Mouse (Mus musculus) hindbrain, embryonic 13.5 days (tissue): Measurements from ENCODE around the gene Ntn3. TPM values are rescaled to one million over a fixed set of nuclear protein-coding genes. Genes with fewer than 3 reads are reported as not detected.

Source experiments
- ATAC-seq: fragments of 200-750 bp; cut with Nextera tagmentation; 2 replicates; pipeline ENCODE4 v1.8.0; 2017; ENCODE audit warnings: moderate TSS enrichment; ENCODE audit not compliant: low FRiP score
- H3K27ac ChIP-seq: fragments of 300-500 bp; sonication (generic); 2 replicates; pipeline ENCODE4 v1.5.1; 2015; ENCODE audit warnings: inconsistent platforms, mild to moderate bottlenecking, moderate library complexity
- H3K27me3 ChIP-seq: fragments of 300-500 bp; sonication (generic); 2 replicates; pipeline ENCODE4 v1.6.1; 2015; ENCODE audit warnings: mild to moderate bottlenecking, inconsistent platforms
- H3K36me3 ChIP-seq: fragments of 300-500 bp; sonication (generic); 2 replicates; pipeline ENCODE4 v1.6.1; 2015; ENCODE audit warnings: mild to moderate bottlenecking, inconsistent platforms
- H3K4me1 ChIP-seq: fragments of 300-500 bp; sonication (generic); replicated peaks from 2 replicates; pipeline ENCODE4 v1.6.1; 2015; ENCODE audit warnings: inconsistent platforms
- H3K4me2 ChIP-seq: fragments of 300-500 bp; sonication (generic); 2 replicates; pipeline ENCODE4 v1.6.1; 2015; ENCODE audit warnings: inconsistent platforms, mild to moderate bottlenecking, moderate library complexity
- H3K4me3 ChIP-seq: fragments of 300-500 bp; sonication (generic); 2 replicates; pipeline ENCODE4 v1.5.1; 2015; ENCODE audit warnings: mild to moderate bottlenecking, inconsistent platforms
- H3K9ac ChIP-seq: fragments of 300-500 bp; sonication (generic); 2 replicates; pipeline ENCODE4 v1.6.1; 2015; ENCODE audit warnings: mild to moderate bottlenecking, inconsistent platforms
- H3K9me3 ChIP-seq: fragments of 300-500 bp; sonication (generic); 2 replicates; pipeline ENCODE4 v1.6.1; 2016; ENCODE audit warnings: inconsistent platforms
- whole genome bisulfite sequencing: fragments of 180-500 bp; shearing (Covaris S2); methylation state at CpG from one replicate; pipeline ENCODE4 v1.1.7; 2015; 5-methylcytosine and 5-hydroxymethylcytosine counted together
- microRNA-seq: library from miRNA; unstranded; fragments of <30 nt; microRNA quantifications from one replicate; pipeline ENCODE4, GENCODE M21; 2016
- polyA plus RNA-seq: library from polyadenylated mRNA; unstranded; fragments of >200 nt; fragmentation: Nextera tagmentation; extraction: Ambion mirVana; gene quantifications from 2 replicates; pipeline ENCODE4 v1.2.1, GENCODE M21; 2015

Ntn3 gene
- polyA plus RNA-seq, 1 experiment from 2014 or later, result 4.2 TPM

GRCm38 (mm10) chr17:24155742-24156141 lies 53.6 kb downstream of the Ntn3 start:
- H3K27ac ChIP-seq, result no peak overlapping the region
- no peak overlapping the region for H3K9ac ChIP-seq
- H3K4me1 ChIP-seq, result peaks cover 12% of the 10 kb centered on the region
- no peaks in the 10 kb centered on the region for H3K9me3 ChIP-seq
- no peak for ATAC-seq
- H3K36me3 ChIP-seq, result peaks cover 37% of the 10 kb centered on the region
- H3K4me2 ChIP-seq, result no peak overlapping the region
- WGBS, result 94% methylated on average over 9 of the region's 9 CpGs
- no peak overlapping the region for H3K4me3 ChIP-seq
- H3K27me3 ChIP-seq, result no peaks in the 10 kb centered on the region

- H3K27me3 ChIP-seq, result no peaks in the 10 kb centered on the region
- WGBS, result 74% methylated on average over 3 of the region's 3 CpGs
- H3K36me3 ChIP-seq, result peaks cover 33% of the 10 kb centered on the region
- no peak overlapping the region for H3K4me2 ChIP-seq
- H3K9me3 ChIP-seq, result no peaks in the 10 kb centered on the region
- no peak for ATAC-seq
- H3K27ac ChIP-seq, result no peak overlapping the region
- H3K9ac ChIP-seq, result 0 out of 2 replicates have a peak overlapping the region, but pooled peaks have one; percentile 24
- H3K4me3 ChIP-seq, result no peak overlapping the region
- H3K4me1 ChIP-seq, result peaks cover 12% of the 10 kb centered on the region
Observed at GRCm38 (mm10) chr17:24154463-24154862, 54.9 kb downstream of the Ntn3 start.

Small RNA genes within 50 kb of the gene (microRNA-seq; reads per million reads assigned to microRNA genes)
- gene Mir5134, result not detected
- gene Mir6965, result 0.70 reads per million

Other genes starting within 250 kb of the Ntn3 start
- gene Prss30, start 229.0 kb downstream of the Ntn3 start, polyA plus RNA-seq, result not detected in 2 replicates
- not detected in 2 replicates for gene Prss22, start 211.4 kb downstream of the Ntn3 start, polyA plus RNA-seq
- gene Prss27, start 171.4 kb downstream of the Ntn3 start, polyA plus RNA-seq, result 0.26 and 0.48 TPM in 2 replicates
- 82.3 and 85.7 TPM in 2 replicates for gene Kctd5, start 136.0 kb downstream of the Ntn3 start, polyA plus RNA-seq
- 64.5 and 68.6 TPM in 2 replicates for gene Pdpk1, start 58.6 kb downstream of the Ntn3 start, polyA plus RNA-seq
- 36.8 and 37.4 TPM in 2 replicates for gene Amdhd2, start 45.8 kb downstream of the Ntn3 start, polyA plus RNA-seq
- gene Atp6v0c, start 39.8 kb downstream of the Ntn3 start, polyA plus RNA-seq, result 1,028 and 1,039 TPM in 2 replicates
- 24.4 and 25.5 TPM in 2 replicates for gene Tbc1d24, start 4.0 kb downstream of the Ntn3 start, polyA plus RNA-seq
- gene Tedc2, start 11.3 kb upstream of the Ntn3 start, polyA plus RNA-seq, result 11.8 and 12.8 TPM in 2 replicates
- 17.2 and 17.9 TPM in 2 replicates for gene Ccnf, start 42.0 kb upstream of the Ntn3 start, polyA plus RNA-seq
- gene Abca17, start 141.5 kb upstream of the Ntn3 start, polyA plus RNA-seq, result 0.43 and 0.61 TPM in 2 replicates
- gene Abca3, start 142.4 kb upstream of the Ntn3 start, polyA plus RNA-seq, result 23.4 and 25.5 TPM in 2 replicates
- 328 and 342 TPM in 2 replicates for gene Rnps1, start 205.0 kb upstream of the Ntn3 start, polyA plus RNA-seq
- 47.4 and 55.6 TPM in 2 replicates for gene Eci1, start 217.1 kb upstream of the Ntn3 start, polyA plus RNA-seq
- 5.1 and 6.0 TPM in 2 replicates for gene Dnase1l2, start 233.6 kb upstream of the Ntn3 start, polyA plus RNA-seq